Mouse (Mus musculus): ENCODE measurements around the gene Car2.

DNA sequence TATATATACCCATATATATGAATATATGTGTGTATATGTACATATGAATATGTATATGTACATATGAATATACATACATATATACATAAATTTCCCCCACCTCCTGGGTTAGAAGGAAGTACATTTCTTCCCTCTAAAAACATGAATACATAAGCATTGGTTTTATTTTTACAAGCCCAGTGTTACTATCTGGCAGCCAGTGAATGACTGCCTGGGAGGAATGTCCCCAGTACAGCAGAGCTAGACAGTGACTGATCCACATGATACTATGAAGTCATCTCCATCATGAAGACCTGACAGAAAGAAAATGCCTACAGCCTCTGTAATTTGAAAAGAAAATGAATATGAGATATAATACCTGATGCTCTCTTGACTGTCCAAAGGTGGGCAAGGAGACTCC, 1.2 kb upstream of the Car2 start:
- no peak for TF ChIP-seq CTCF (IDR thresholded peaks at IDR 0.05; ENCODE audit: borderline replicate concordance, control insufficient read depth, extremely low read depth, insufficient read depth, low read length, poor library complexity)
- TF ChIP-seq POLR2A (IDR thresholded peaks at IDR 0.05; ENCODE audit: control insufficient read depth, extremely low read depth, insufficient read depth, low read length, poor library complexity) = no peak

All from thymus, adult 2 months (tissue).